Mouse (Mus musculus) lung, postnatal 0 days (tissue): ENCODE measurements around the gene Abhd8. TPM values are rescaled to one million over a fixed set of nuclear protein-coding genes. Genes with fewer than 3 reads are reported as not detected.

Source experiments
- ATAC-seq: fragments of 200-750 bp; cut with Nextera tagmentation; 2 replicates; pipeline ENCODE4 v1.8.0; 2017; ENCODE audit warnings: moderate library complexity
- DNase-seq: peaks from one replicate; pipeline ENCODE4 v3.0.0-alpha.2; 2016; ENCODE audit warnings: low spot score
- H3K27ac ChIP-seq: fragments of 300-500 bp; sonication (generic); 2 replicates; pipeline ENCODE4 v1.5.1; 2014; ENCODE audit warnings: antibody characterized with exemption, mild to moderate bottlenecking, low read length, mixed read lengths
- H3K27me3 ChIP-seq: fragments of 300-500 bp; sonication (generic); replicated peaks from 2 replicates; pipeline ENCODE4 v1.6.1; 2014; ENCODE audit warnings: low read length, mixed read lengths; ENCODE audit not compliant: insufficient read depth
- H3K36me3 ChIP-seq: fragments of 300-500 bp; sonication (generic); 2 replicates; pipeline ENCODE4 v1.6.1; 2014; ENCODE audit warnings: low read length, mixed read lengths; ENCODE audit not compliant: insufficient read depth
- H3K4me1 ChIP-seq: fragments of 300-500 bp; sonication (generic); 2 replicates; pipeline ENCODE4 v1.6.1; 2014; ENCODE audit warnings: antibody characterized with exemption, low read depth, low read length, mixed read lengths; ENCODE audit not compliant: insufficient read depth
- H3K4me2 ChIP-seq: fragments of 300-500 bp; sonication (generic); replicated peaks from 2 replicates; pipeline ENCODE4 v1.6.1; 2014; ENCODE audit warnings: low read depth, mild to moderate bottlenecking, low read length, moderate library complexity, mixed read lengths
- H3K4me3 ChIP-seq: fragments of 300-500 bp; sonication (generic); 2 replicates; pipeline ENCODE4 v1.5.1; 2014; ENCODE audit warnings: low read depth, low read length
- H3K9ac ChIP-seq: fragments of 300-500 bp; sonication (generic); replicated peaks from 2 replicates; pipeline ENCODE4 v1.6.1; 2014; ENCODE audit warnings: low read depth, mild to moderate bottlenecking
- H3K9me3 ChIP-seq: fragments of 300-500 bp; sonication (generic); 2 replicates; pipeline ENCODE4 v1.6.1; 2016; ENCODE audit warnings: low read length, mixed read lengths
- CTCF ChIP-seq: IDR thresholded peaks from 2 replicates; pipeline ENCODE4 v1.5.1; 2016; ENCODE audit warnings: antibody characterized with exemption, mild to moderate bottlenecking
- EP300 ChIP-seq: IDR thresholded peaks from 2 replicates; pipeline ENCODE4 v1.6.1; 2016; ENCODE audit warnings: antibody characterized with exemption, mild to moderate bottlenecking, control low read depth
- WGBS: fragments of 180-500 bp; shearing (Covaris S2); extraction: QIAGEN DNeasy Blood & Tissue Kit; methylation state at CpG from one replicate; pipeline ENCODE4 v1.1.7; 2014; 5-methylcytosine and 5-hydroxymethylcytosine counted together
- polyA plus RNA-seq: library from polyadenylated mRNA; unstranded; fragments of >200 nt; fragmentation: Nextera tagmentation; extraction: Ambion mirVana; gene quantifications from 2 replicates; pipeline ENCODE4 v1.2.1, GENCODE M21; 2015

Abhd8 gene
- polyA plus RNA-seq, 1 experiment from 2014 or later: 23.8 TPM

GRCm38 (mm10) chr8:71407441-71407840 is 56.0 kb downstream of the Abhd8 start:
- no peak overlapping the region for H3K4me2 ChIP-seq
- H3K4me3 ChIP-seq: no peak overlapping the region

More at GRCm38 (mm10) chr8:71407441-71407840, 56.0 kb downstream of the Abhd8 start:
- no peaks in the 10 kb centered on the region for H3K36me3 ChIP-seq
- WGBS: 86% methylated on average over 14 of the region's 14 CpGs
- H3K4me1 ChIP-seq: peaks cover 15% of the 10 kb centered on the region; the same call in 1 of the 2 replicates
- TF ChIP-seq CTCF (no peak), EP300 (no peak)
- H3K27ac ChIP-seq: no peak overlapping the region
- no peak overlapping the region for H3K9ac ChIP-seq
- no peaks in the 10 kb centered on the region for H3K27me3 ChIP-seq
- DNase-seq: no peak
- ATAC-seq: no peak
- H3K9me3 ChIP-seq: no peaks in the 10 kb centered on the region

Other genes starting within 250 kb of the Abhd8 start
- gene Myo9b, start 190.9 kb downstream of the Abhd8 start, polyA plus RNA-seq: 9.1 and 9.6 TPM in 2 replicates
- 13.5 and 18.9 TPM in 2 replicates for gene Haus8, start 190.7 kb downstream of the Abhd8 start, polyA plus RNA-seq
- 136 and 139 TPM in 2 replicates for gene Use1, start 96.8 kb downstream of the Abhd8 start, polyA plus RNA-seq
- gene Ocel1, start 92.4 kb downstream of the Abhd8 start, polyA plus RNA-seq: 11.1 and 11.9 TPM in 2 replicates
- 61.5 and 69.4 TPM in 2 replicates for gene Nr2f6, start 81.7 kb downstream of the Abhd8 start, polyA plus RNA-seq
- gene Ushbp1, start 67.9 kb downstream of the Abhd8 start, polyA plus RNA-seq: 29.5 and 42.0 TPM in 2 replicates
- gene Babam1, start 66.8 kb downstream of the Abhd8 start, polyA plus RNA-seq: 60.8 and 62.5 TPM in 2 replicates
- 0.72 and 1.5 TPM in 2 replicates for gene Ankle1, start 57.6 kb downstream of the Abhd8 start, polyA plus RNA-seq
- 137 and 146 TPM in 2 replicates for gene Mrpl34, start 1.3 kb upstream of the Abhd8 start, polyA plus RNA-seq
- 73.7 and 78.6 TPM in 2 replicates for gene Dda1, start 5.5 kb upstream of the Abhd8 start, polyA plus RNA-seq
- 1.1 and 1.2 TPM in 2 replicates for gene Ano8, start 22.3 kb upstream of the Abhd8 start, polyA plus RNA-seq
- 10.6 and 11.6 TPM in 2 replicates for gene Gtpbp3, start 24.4 kb upstream of the Abhd8 start, polyA plus RNA-seq
- 246 and 265 TPM in 2 replicates for gene Plvap, start 48.1 kb upstream of the Abhd8 start, polyA plus RNA-seq
- 0.07 and 0.08 TPM in 2 replicates for gene Ccdc194, start 62.1 kb upstream of the Abhd8 start, polyA plus RNA-seq
- gene Bst2, start 73.8 kb upstream of the Abhd8 start, polyA plus RNA-seq: 86.2 and 99.8 TPM in 2 replicates
- gene Mvb12a, start 79.3 kb upstream of the Abhd8 start, polyA plus RNA-seq: 103 and 112 TPM in 2 replicates
- 8.5 and 8.7 TPM in 2 replicates for gene Tmem221, start 95.2 kb upstream of the Abhd8 start, polyA plus RNA-seq
- 0.11 and 0.13 TPM in 2 replicates for gene Nxnl1, start 102.9 kb upstream of the Abhd8 start, polyA plus RNA-seq
- gene Slc27a1, start 105.2 kb upstream of the Abhd8 start, polyA plus RNA-seq: 26.9 and 27.7 TPM in 2 replicates
- gene Pgls, start 128.5 kb upstream of the Abhd8 start, polyA plus RNA-seq: 174 and 177 TPM in 2 replicates
- 1.2 and 2.0 TPM in 2 replicates for gene Fam129c, start 134.0 kb upstream of the Abhd8 start, polyA plus RNA-seq
- 64.7 and 66.0 TPM in 2 replicates for gene Colgalt1, start 147.3 kb upstream of the Abhd8 start, polyA plus RNA-seq
- 0.35 and 0.46 TPM in 2 replicates for gene Unc13a, start 208.1 kb upstream of the Abhd8 start, polyA plus RNA-seq
- 7.7 and 10.0 TPM in 2 replicates for gene Jak3, start 212.6 kb upstream of the Abhd8 start, polyA plus RNA-seq
- gene Insl3, start 225.6 kb upstream of the Abhd8 start, polyA plus RNA-seq: 2.9 and 3.9 TPM in 2 replicates
- gene B3gnt3, start 238.1 kb upstream of the Abhd8 start, polyA plus RNA-seq: 11.7 and 12.1 TPM in 2 replicates